Mouse (Mus musculus): ENCODE measurements around the gene Dnaja4.

Gene Dnaja4

DNA sequence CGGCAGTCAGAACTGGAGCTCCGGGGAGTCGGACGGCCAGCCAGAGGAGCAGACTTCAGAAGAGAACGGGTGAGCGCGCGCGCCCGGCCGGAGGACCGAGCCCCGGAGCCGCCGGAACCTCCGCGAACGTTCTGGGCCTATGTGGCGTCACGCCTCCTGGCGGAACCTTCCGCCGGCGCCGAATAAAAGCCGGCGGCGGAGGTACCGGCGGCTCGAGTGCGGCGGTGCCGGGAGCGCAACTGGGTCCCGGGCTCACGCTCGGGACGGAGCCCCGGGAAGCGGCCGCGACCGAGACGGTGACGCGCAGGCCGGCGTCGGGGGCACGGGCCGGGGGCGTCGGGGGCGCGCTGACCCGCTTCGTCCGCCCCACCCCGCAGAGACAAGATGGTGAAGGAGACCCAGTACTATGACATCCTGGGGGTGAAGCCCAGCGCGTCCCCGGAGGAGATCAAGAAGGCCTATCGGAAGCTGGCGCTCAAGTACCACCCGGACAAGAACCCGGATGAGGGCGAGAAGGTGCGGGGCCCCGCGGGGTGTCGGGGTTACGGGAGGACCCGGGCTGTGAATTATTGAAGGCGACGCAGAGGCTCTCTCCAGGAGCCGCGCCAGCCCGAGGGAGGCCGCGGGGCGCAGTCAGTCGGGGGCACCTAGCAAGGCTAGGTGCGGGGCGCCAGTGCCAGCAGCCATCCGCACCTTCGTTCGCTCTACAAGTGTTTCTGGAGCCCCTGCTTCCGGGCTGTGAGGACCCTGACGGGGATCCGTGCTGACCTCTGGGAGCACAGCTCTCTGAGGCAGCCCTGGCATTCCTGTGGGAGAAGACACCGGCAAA lies 886 bp downstream of the Dnaja4 start:
- in situ Hi-C loops (cut with MboI, MseI), result no loop called here

DNA sequence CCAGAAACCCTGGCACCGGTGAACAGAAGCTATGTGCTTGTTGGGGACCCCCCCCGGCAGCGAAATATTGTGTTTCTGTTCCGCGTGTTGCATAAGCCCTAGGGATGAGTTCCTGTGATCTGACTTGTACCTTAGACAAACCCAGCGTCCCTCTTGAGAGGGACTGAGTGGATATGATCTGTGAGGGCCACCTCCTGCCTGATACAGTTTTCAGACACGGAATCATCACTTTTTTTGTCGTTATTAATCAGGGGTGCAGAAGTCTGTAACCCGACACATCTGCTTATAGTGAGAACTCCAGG lies 1.5 kb downstream of the Dnaja4 start:
- in situ Hi-C loops (cut with MboI, MseI), result no loop called here

- in situ Hi-C loops (cut with MboI, MseI), result no loop called here
These were observed 2.1 kb downstream of the Dnaja4 start for GRCm38 (mm10) chr9:54700746-54701145.

- in situ Hi-C loops (cut with MboI, MseI), result no loop called here
These were observed 3.9 kb downstream of the Dnaja4 start for GRCm38 (mm10) chr9:54702581-54702980.

GRCm38 (mm10) chr9:54704361-54704760 lies 5.7 kb downstream of the Dnaja4 start:
- in situ Hi-C loops (cut with MboI, MseI), result no loop called here

DNA sequence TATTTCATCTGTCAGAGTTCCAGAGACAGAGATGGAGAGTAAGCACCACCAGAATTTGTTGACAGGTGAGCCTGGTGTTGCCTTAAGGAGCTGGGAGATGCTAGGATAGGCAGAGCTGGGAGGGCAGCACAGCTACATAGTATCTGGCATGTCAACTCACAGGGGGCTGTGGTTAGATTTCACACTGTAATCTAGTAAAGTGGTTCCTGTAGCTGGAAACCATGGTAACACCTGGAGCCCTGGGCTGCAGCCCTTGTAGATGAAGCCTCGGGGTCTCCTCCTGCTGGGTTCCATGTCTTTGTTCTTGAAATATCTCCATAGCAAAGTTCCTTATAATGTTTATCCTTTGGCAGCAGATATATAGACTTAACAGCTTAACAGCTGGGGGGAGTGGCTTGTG lies 6.9 kb downstream of the Dnaja4 start:
- in situ Hi-C loops (cut with MboI, MseI), result no loop called here

DNA sequence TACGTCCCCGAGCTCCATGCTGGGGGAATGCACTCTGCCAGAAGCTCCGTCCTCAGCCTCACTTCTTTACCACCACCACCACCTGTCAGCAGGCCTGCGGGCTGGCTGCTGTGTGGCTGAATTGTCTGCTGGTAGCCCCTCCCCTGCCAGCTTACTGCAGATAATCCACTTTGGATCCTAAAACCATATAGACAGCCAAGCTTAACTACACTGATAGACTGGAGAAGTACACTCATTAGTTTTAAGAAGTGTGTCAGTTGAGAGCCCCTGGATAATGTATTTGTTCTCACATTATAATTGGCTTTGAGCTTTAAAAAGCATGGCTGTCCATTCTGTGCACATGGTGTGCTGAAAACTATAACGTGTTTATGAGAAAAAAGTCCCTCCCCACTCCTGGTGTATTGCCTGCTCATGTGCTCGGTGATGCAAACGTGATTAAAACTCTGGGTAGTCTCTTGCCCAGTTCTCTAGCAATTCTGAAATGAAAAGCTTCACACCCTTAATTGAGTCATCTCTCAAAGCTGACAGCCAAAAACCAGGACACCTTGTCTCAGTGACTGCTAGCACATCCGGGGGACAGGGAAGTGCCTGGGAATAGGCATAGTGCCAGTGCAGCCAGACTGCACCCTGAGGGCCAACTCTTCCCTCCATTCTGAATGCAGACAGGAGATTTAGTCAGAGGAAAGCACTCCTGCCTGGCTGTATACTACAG lies 8.8 kb downstream of the Dnaja4 start:
- in situ Hi-C loops (cut with MboI, MseI), result no loop called here

DNA sequence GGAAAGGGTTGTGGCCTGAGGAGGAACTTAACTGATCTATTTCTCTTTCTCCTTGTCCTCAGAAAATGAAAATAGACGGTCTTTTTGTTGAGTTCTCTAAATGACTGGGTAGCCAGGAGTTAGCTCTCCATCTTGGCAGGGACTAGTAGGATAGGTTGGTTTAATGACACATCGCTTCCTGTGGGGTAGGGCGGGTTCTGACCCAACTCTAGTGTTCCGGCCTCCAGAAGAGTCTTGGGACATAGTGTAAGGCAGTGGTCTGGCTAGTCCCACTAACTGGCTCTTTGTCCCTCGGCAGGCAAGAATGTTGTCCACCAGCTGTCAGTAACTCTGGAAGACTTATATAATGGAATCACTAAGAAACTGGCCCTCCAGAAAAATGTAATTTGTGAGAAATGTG lies 9.4 kb downstream of the Dnaja4 start:
- in situ Hi-C loops (cut with MboI, MseI), result no loop called here

DNA sequence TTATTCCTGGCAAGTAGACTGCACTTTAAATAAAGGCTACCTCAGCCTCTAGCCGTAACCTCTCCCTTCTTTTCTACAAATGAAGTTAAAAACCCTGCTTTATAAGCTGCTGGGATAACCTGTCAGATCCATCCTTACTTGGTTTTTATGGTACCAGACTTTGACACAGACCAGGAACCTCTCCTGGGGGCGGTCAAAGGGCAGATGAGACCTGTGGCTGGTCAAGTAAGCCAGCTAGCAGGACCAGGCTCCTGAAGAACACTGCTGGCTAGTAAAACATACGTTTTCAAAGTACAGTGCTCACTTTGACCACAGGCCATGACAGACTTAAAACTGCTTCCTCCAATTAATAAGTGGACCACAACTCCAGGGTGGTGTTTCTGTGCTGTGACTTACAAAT lies 17.1 kb downstream of the Dnaja4 start:
- in situ Hi-C loops (cut with MboI, MseI), result no loop called here

- in situ Hi-C loops (cut with MboI, MseI), result no loop called here
These were observed 18.9 kb downstream of the Dnaja4 start for GRCm38 (mm10) chr9:54717527-54717926.

- in situ Hi-C loops (cut with MboI, MseI), result no loop called here
These were observed 23.5 kb downstream of the Dnaja4 start for GRCm38 (mm10) chr9:54722156-54722555.

DNA sequence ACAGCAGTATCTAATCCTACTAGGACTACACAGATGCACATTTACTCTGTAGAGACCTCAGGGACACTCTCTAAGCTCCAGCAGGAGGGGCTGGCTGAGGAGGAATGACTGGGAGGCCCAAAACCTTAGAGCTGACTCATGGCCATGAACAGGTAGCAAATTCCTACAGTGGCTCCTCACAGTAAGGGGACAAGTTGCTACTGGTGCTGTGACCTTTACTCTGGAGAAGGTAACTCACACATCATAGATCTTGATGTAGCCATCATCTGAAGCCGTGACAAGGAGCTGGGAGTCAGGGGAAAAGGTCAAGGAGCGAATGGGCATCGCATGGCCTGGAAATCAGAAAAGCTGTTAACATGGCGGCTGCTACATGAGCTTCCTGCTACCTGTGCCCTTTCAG lies 23.9 kb downstream of the Dnaja4 start:
- in situ Hi-C loops (cut with MboI, MseI), result no loop called here

GRCm38 (mm10) chr9:54726315-54726714 lies 27.6 kb downstream of the Dnaja4 start:
- in situ Hi-C loops (cut with MboI, MseI), result no loop called here

DNA sequence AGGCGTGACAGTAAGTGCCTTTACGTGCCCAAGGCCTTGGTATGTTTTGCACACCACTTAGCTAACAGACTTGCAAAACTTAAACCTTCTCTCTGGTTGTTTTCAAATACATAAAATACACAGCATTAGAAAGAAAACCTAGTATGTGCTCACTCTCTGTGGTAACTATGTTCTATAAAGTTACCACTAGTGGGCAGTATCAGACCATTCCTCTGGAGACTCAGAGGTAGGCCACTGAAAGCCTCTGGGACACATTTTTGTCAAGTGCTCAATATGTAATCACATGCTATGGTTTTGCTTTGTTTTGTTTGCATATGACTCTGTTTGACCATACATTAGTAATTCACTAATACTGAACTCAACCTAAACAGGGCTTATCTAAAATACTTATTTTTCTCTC lies 33.4 kb downstream of the Dnaja4 start:
- in situ Hi-C loops (cut with MboI, MseI), result no loop called here

GRCm38 (mm10) chr9:54733921-54734638 lies 35.4 kb downstream of the Dnaja4 start, which contains the start of gene Wdr61:
TSS of gene Wdr61 (minus strand) at chr9:54734519.
- in situ Hi-C loops (cut with MboI, MseI), result no loop called here

DNA sequence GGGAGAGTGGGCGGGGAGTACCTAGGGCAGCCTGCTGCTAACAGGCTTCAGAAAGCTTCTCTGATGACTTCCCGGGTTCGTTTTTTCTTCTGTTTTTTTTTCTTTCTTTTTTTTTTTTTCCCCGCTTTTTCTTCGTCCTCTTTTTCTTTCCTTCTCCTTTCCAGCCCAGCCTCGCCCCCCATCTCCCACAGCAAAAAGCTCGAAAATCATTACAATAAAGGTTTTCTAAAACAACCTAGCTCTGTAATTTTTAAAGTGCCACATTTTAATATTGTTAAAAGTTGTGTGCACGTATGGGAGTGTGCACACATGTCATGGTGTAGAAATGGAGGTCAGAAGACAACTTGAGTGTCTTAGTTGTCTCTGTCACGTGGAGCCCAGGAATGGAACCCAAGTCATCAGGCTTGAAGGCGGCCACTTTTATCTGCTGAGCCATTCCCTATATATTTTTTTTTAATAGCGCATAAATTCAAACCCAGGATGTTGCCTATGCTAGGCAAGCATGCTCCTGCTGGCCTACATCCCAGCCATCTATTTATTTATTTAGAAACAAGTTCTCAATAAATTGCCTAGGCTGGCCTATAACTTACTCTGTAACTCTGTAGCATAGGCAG lies 36.1 kb downstream of the Dnaja4 start:
- in situ Hi-C loops (cut with MboI, MseI), result loop anchor here (5.0 kb wide), 1 partner anchor 103 kb away; no protein-coding TSS in a partner anchor

- in situ Hi-C loops (cut with MboI, MseI), result loop anchor here (5.0 kb wide), 1 partner anchor 101 kb away; no protein-coding TSS in a partner anchor
These were observed 37.6 kb downstream of the Dnaja4 start for GRCm38 (mm10) chr9:54736284-54736701.

- in situ Hi-C loops (cut with MboI, MseI), result loop anchor here (5.0 kb wide), 1 partner anchor 99 kb away; no protein-coding TSS in a partner anchor
These were observed 39.7 kb downstream of the Dnaja4 start for GRCm38 (mm10) chr9:54738376-54738775.

GRCm38 (mm10) chr9:54743891-54744290 lies 45.2 kb downstream of the Dnaja4 start:
- in situ Hi-C loops (cut with MboI, MseI), result no loop called here

DNA sequence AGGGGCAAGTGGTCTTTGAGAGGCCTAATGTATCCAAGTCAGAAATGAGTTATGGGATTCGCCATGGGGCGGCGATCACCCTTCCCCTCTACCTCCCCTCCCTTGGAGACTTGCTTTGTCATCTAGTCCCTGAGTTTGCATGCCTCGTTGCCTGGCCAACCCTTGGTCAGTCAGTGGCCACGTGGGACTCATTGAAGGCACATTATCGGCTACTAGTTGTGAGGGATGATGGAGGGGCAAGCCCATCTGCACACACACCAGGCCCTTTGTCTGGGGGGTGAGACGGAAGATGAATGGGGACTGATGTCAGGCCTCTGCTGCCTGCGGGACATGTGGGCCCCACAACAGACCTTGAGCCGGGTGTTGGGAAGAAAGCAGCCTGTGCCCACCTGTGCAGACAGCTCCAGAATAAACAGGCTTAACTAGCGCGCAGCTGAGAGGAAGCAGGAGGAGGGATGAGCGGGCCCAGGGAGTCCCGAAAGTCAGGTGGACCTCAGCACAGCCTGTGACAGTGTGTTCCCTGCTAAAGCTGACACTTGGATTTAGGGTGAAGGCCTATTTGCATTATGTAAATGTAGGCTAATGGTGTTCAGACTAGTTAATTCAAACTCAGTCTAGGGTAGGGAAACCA lies 47.2 kb downstream of the Dnaja4 start:
- in situ Hi-C loops (cut with MboI, MseI), result loop anchor here (5.0 kb wide), 1 partner anchor 356 kb away; no protein-coding TSS in a partner anchor
